Mouse (Mus musculus) cerebellum, postnatal 36 days (tissue): Measurements from ENCODE around the gene S100a10.
"Not testable (repeated sequence)": the region's sequence is repeated elsewhere in the genome, so short reads cannot be mapped to it uniquely, and the experiment has no call there.

Experiments used
- DNase-seq, 2 experiments: peaks; one replicate each; pipeline ENCODE4 v3.0.0; 2021 to 2022; ENCODE audit warnings: mixed read lengths in 2 of 2

The S100a10 gene

GRCm38 (mm10) chr3:93580946-93581345, 26.1 kb downstream of the S100a10 start:
- no peak for DNase-seq

DNA sequence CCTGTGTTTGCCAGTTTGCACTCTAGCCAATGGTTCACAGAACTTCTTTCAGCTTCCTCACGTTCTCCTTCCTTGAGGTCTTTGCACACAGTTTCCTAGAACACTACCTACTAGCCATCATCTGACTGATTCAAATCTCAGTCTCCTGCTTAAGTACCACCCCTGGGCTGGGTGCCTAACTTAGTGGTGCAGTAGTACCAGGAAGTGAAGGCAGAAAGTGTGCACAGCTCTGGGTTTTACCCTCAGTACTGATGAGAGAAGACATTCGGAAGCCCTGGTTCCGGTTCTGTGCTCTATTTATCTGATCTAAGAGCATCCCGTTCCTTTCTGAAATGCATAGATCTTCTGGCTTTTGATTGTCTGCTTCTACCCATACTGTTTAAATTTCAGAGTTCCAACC, 26.8 kb downstream of the S100a10 start:
- DNase-seq = no peak

- no peak for DNase-seq
These were observed 28.2 kb downstream of the S100a10 start for GRCm38 (mm10) chr3:93583056-93583455.

- no peak for DNase-seq
These were observed 34.7 kb downstream of the S100a10 start for GRCm38 (mm10) chr3:93589629-93590028.

DNA sequence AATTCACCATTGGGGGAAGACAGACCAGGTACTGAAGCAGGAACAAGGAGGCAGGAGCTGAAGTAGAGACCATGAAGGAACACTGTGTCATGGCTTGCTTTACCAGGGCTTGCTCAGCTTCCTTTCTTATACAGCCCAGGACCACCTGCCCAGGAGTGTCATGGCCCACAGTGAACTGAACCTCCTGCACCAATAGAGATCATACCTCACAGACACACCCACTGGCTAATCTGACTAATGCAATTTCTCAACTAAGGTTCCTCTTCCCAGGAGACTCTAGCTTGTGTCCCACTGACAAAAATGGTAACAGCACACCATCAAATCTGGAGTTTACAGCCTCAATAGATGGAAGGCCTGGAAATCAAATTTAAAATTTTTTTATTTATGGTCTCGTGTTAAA, 35.4 kb downstream of the S100a10 start:
- DNase-seq = no peak

GRCm38 (mm10) chr3:93592100-93592499, 37.2 kb downstream of the S100a10 start:
- DNase-seq = no peak

- no peak for DNase-seq
These were observed 38.1 kb downstream of the S100a10 start for GRCm38 (mm10) chr3:93592976-93593375.

GRCm38 (mm10) chr3:93593512-93593911, 38.6 kb downstream of the S100a10 start:
- peak in 1 of 2 experiments; percentile 3 for DNase-seq

DNA sequence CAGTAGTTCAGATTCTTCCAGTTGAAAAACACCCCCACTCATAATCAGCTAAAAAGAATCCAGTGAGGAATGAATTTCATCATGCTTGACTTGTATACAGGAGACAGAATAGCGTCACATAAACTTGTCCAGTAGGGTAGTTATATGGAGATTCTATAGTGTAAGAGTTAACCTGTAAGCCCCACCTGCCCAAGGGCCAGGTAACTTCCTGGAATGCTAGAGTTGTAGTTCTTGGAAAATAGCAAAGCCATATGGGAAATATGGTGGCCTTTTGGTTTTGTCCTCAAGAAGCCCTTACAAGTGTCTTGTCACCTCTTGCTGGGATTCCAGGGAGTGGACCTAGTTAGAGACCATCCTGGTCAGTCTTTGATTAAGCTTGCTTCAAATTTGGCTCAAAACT, 41.8 kb downstream of the S100a10 start:
- no peak for DNase-seq

DNA sequence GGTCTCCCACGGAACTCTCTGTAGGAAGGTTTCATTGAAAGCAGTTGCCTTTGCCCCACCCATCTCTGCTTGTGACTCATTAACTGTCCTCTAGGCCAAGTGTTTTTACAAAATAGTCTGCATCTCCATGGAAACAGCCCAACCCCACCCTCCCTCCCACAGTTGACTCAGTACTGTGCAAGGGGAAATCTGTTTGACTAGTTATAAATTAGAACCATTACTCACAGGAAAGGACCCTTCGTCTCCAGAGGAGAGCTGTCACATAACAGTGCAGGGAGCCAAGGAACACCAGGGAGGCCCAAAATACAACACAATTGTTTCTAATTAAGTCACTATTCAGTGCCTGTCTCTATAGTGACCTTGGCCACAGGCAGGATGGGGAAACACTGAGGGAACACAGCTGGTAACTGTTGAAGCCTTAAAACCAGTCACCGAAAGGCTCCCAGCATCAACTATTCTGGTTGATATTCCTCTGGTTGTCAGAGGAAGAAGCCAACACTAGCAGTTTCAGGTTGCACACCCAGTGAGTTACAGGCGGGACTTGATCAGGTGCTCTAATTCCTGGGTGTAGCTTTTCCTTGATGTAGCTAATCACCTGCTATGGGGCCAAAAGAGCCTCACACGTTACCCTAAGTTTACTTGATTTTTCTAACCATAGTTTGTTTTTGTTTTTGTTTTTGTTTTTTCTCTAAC, 42.5 kb downstream of the S100a10 start:
- DNase-seq = no peak

- no peak for DNase-seq
These were observed 43.1 kb downstream of the S100a10 start for GRCm38 (mm10) chr3:93597970-93598369.

DNA sequence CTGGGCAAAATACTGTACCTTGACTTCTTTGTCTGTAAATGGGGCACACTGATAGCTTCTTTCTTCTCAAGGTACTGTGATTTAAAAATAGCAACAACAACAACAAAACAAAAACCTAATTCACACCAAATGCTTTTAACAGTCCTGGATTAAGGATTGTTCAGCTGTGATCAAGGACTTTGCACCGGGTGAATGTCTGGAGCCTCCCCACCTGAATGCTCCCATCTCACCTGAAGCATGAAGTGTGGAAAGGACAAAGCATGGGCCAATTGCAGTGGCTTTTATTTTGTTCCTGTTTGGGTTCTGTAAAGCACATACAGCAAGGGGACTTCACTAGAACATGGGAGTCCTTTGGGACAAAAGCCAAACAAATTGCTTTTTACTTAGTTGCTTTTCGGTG, 45.3 kb downstream of the S100a10 start:
- no peak for DNase-seq

- no peak for DNase-seq
These were observed 47.0 kb downstream of the S100a10 start for GRCm38 (mm10) chr3:93601903-93602302.

- DNase-seq = not testable (repeated sequence)
These were observed 54.1 kb downstream of the S100a10 start for GRCm38 (mm10) chr3:93608970-93609369.
